Mouse (Mus musculus) adrenal gland, postnatal 25 days (tissue): ENCODE measurements around the gene Scgb2b15. TPM values are rescaled to one million over a fixed set of nuclear protein-coding genes. Genes with fewer than 3 reads are reported as not detected.
"Not testable (repeated sequence)": the region's sequence is repeated elsewhere in the genome, so short reads cannot be mapped to it uniquely, and the experiment has no call there.

Source experiments
- DNase-seq: peaks from one replicate; pipeline ENCODE4 v3.0.0; 2021; ENCODE audit warnings: mixed read lengths
- long read RNA-seq: library from polyadenylated mRNA; stranded (forward); transcript quantifications from one replicate; pipeline ENCODE4 v2.0.0, GENCODE M21; 2021
- total RNA-seq: library from RNA; stranded (reverse); gene quantifications from 2 replicates; pipeline ENCODE4 v1.2.3, GENCODE M21; 2021

Gene Scgb2b15
- total RNA-seq = not detected in 2 replicates
- long read RNA-seq = 0 reads

DNA sequence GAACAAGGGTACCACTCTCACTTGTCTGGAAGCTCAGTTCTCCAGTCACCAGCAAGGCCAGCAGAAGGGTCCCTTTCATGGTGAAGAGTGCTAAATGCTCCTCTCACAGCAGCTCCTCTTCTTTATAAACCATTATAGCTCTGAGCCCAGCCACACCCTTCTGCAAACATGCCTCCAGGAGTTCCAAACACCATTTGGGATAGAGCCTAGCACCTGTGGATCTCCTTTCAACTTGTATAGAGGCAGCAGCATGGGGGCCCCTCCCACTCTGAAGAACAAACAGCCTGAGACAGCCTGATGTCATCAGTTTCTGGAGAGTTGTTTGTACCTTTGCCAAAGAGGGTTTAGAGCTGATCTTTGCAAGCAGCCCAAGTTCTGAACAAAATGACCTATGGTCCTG lies at the start of gene Scgb2b15:
TSS of gene Scgb2b15 (minus strand) at position 101 of the 400 bp plus-strand sequence.
- DNase-seq = not testable (repeated sequence)

DNA sequence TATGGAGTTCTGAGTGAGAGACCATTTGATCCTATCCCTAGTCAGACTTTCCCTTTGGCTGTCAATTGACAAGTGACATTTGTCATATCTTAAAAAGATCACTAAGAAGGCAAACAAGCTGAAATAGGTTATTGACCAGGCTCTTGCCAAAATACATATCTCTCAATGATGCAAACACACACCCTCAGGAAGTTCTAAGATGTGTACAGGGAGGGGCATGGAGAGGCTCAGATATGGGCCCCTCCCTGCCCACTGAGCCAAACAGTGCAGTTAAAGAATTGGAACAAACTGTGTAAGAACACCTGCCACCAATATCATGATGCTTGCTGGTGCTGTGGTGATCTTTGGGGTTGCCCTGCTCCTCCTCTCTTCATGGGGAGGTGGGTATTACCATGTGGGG lies 6.8 kb upstream of the Scgb2b15 start, which contains the start of gene Scgb1b15:
TSS of gene Scgb1b15 (plus strand) at position 301 of the 400 bp plus-strand sequence.
- DNase-seq = not testable (repeated sequence)

Other genes with a start within 250 kb of the Scgb2b15 start
- not detected in 2 replicates for gene Scgb1b15, start 6.9 kb upstream of the Scgb2b15 start, total RNA-seq
- not detected in 2 replicates for gene Scgb2b17, start 226.9 kb upstream of the Scgb2b15 start, total RNA-seq
- gene Scgb1b17, start 233.8 kb upstream of the Scgb2b15 start, total RNA-seq = not detected in 2 replicates